In the genomic region with DNA sequence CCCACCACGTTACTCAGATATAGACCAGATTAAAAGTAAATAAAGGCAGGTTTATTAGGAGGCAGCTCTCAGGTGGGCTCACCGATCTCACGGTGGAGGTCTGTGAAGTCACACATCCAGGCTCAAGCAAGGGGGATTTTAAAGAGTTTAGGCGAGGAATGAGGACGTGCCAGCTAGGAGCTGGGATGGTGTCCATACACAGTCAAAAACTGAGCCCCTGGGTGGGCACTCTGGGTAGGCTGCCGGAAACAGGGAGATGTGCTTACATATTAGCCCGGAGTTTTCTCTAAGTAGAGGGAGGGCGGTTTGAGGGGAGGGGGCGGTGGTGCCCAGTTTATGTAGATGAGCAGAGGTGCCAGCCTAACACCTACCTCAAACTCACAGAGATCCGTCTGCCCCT, we compare ENCODE assay signal across 8 mouse cellular contexts. TPM values are rescaled to one million over a fixed set of nuclear protein-coding genes. Genes with fewer than 3 reads are reported as not detected.
DNase-seq lines count a peak whose midpoint lies in the region; ATAC-seq and TF ChIP-seq lines count a peak whose summit lies in the region.

No protein-coding gene starts in this region.

- no peaks in the 10 kb centered on the region for H3K9me3 ChIP-seq in heart, embryonic 13.5 days
- H3K9me3 ChIP-seq in heart, postnatal 0 days (replicated peaks; ENCODE audit: control insufficient read depth, low read length) = no peaks in the 10 kb centered on the region

- TF ChIP-seq POLR2A in bone marrow macrophage, adult 2 months (IDR thresholded peaks at IDR 0.05; ENCODE audit: borderline replicate concordance, low read depth, low read length) = no peak

- H3K79me2 ChIP-seq in macrophage (ENCODE audit: inconsistent target) = peaks cover 47% of the 10 kb centered on the region

- H3K9ac ChIP-seq in heart, embryonic 13.5 days = peak overlapping the region; percentile 96
- peak overlapping the region; percentile 95 for H3K9ac ChIP-seq in heart, postnatal 0 days (replicated peaks; ENCODE audit: low read depth, low read length)

- peak overlapping the region; percentile 86 for H3K4me2 ChIP-seq in heart, embryonic 13.5 days
- peak overlapping the region; percentile 84 for H3K4me2 ChIP-seq in heart, postnatal 0 days (ENCODE audit: low read depth, low read length)

- peaks cover 23% of the 10 kb centered on the region for H3K4me1 ChIP-seq in heart, embryonic 13.5 days
- H3K4me1 ChIP-seq in bone marrow macrophage, adult 2 months (ENCODE audit: control insufficient read depth, insufficient read depth, low read length) = peaks cover 2% of the 10 kb centered on the region; the same call in 1 of the 2 replicates
- peaks cover 7% of the 10 kb centered on the region for H3K4me1 ChIP-seq in heart, postnatal 0 days (ENCODE audit: control insufficient read depth, insufficient read depth)

- WGBS in heart, embryonic 13.5 days = 46% methylated on average over 10 of the region's 10 CpGs
- 52% methylated on average over 10 of the region's 10 CpGs for WGBS in heart, postnatal 0 days
- 50% methylated on average over 10 of the region's 10 CpGs for WGBS in macrophage (ENCODE audit: missing documents)

- peaks cover 5% of the 10 kb centered on the region for H3K27me3 ChIP-seq in heart, embryonic 13.5 days (replicated peaks)
- H3K27me3 ChIP-seq in heart, postnatal 0 days (ENCODE audit: control insufficient read depth, insufficient read depth, low read length) = no peaks in the 10 kb centered on the region

- TF ChIP-seq EP300 in heart, postnatal 0 days (IDR thresholded peaks at IDR 0.05; ENCODE audit: low read depth) = no peak

- DNase-seq in heart, adult 8-10 months (ENCODE audit: low spot score) = no peak
- DNase-seq in heart, postnatal 0 days (ENCODE audit: low spot score) = no peak
- DNase-seq in thymus, postnatal 25 days = no peak
- DNase-seq in urinary bladder, postnatal 10 days (ENCODE audit: low spot score) = no peak

- H3K36me3 ChIP-seq in heart, embryonic 13.5 days = peaks cover 4% of the 10 kb centered on the region; the same call in 1 of the 2 replicates
- H3K36me3 ChIP-seq in heart, postnatal 0 days (replicated peaks; ENCODE audit: control insufficient read depth, insufficient read depth, low read length) = no peaks in the 10 kb centered on the region
- H3K36me3 ChIP-seq in macrophage (ENCODE audit: inconsistent target) = no peaks in the 10 kb centered on the region

- H3K4me3 ChIP-seq in heart, embryonic 13.5 days = peak overlapping the region; percentile 82
- peak overlapping the region; percentile 95 for H3K4me3 ChIP-seq in bone marrow macrophage, adult 2 months (ENCODE audit: insufficient read depth, low read length)
- peak overlapping the region; percentile 96 for H3K4me3 ChIP-seq in heart, postnatal 0 days (ENCODE audit: low read depth, low read length)
- H3K4me3 ChIP-seq in macrophage (ENCODE audit: inconsistent target) = peak overlapping the region; percentile 68

- TF ChIP-seq CTCF in bone marrow macrophage, adult 2 months (IDR thresholded peaks at IDR 0.05; ENCODE audit: low read depth, low read length) = no peak
- TF ChIP-seq CTCF in heart, postnatal 0 days (IDR thresholded peaks at IDR 0.05; ENCODE audit: low read depth) = no peak

- 0 out of 2 replicates have a peak overlapping the region, but pooled peaks have one; percentile 28 for H3K27ac ChIP-seq in heart, embryonic 13.5 days (replicated peaks)
- peak overlapping the region; percentile 91; the same call in 1 of the 2 replicates for H3K27ac ChIP-seq in bone marrow macrophage, adult 2 months (ENCODE audit: insufficient read depth, low read depth, low read length)
- H3K27ac ChIP-seq in heart, postnatal 0 days (ENCODE audit: low read depth) = peak overlapping the region; percentile 93
- H3K27ac ChIP-seq in macrophage = peak overlapping the region; percentile 85

- no peak for ATAC-seq in heart, embryonic 13.5 days (ENCODE audit: extremely low read depth, insufficient number of reproducible peaks, low FRiP score, low TSS enrichment)
- ATAC-seq in heart, postnatal 0 days (ENCODE audit: insufficient read depth, low read depth) = no peak
- no peak for ATAC-seq in megakaryocyte-erythroid progenitor cell, adult 5-6 weeks (replicated peaks; ENCODE audit: low FRiP score, low TSS enrichment, poor library complexity, severe bottlenecking)

RNA-seq across cellular contexts. Expression of a gene that starts 0.8 kb away (rescaled TPM):
- polyA plus RNA-seq in heart, embryonic 13.5 days (2015; fragmentation: Nextera tagmentation; extraction: Ambion mirVana) = 9.9 and 13.9 TPM in 2 replicates
- 10 to 100 TPM; 47.4 to 58.6 (median 48.9) TPM for total RNA-seq in heart, adult 8-10 months (2022)
- polyA plus RNA-seq in bone marrow macrophage, adult 2 months (2012; ENCODE audit: insufficient read depth, insufficient read length, missing spikeins) = 40.0 and 44.3 TPM in 2 replicates
- 32.2 and 34.9 TPM in 2 replicates for total RNA-seq in heart, postnatal 0 days (2014; rRNA removed; ENCODE audit: low replicate concordance)
- 7.2 and 8.0 TPM in 2 replicates for polyA plus RNA-seq in heart, postnatal 0 days (2015; fragmentation: Nextera tagmentation; extraction: Ambion mirVana)
- total RNA-seq in macrophage (2018; cell fraction: chromatin; rRNA removed) = 100 to 1,000 TPM in 14 of 26 experiments, 10 to 100 TPM in 12; 52.0 to 188 (median 101) TPM
- total RNA-seq in macrophage (2018; cell fraction: cytosol; rRNA removed) = 10 to 100 TPM; 15.6 to 81.8 (median 45.7) TPM
- 100 to 1,000 TPM in 11 of 26 experiments, 10 to 100 TPM in 15; 66.7 to 158 (median 93.7) TPM for total RNA-seq in macrophage (2018; cell fraction: nucleus; rRNA removed)
- polyA plus RNA-seq in macrophage (2018) = 22.3 to 44.8 TPM (median 33.3 TPM) in 3 replicates
- 1.8 and 7.6 TPM in 2 replicates for total RNA-seq in megakaryocyte-erythroid progenitor cell, adult 5-6 weeks (2014; fragmentation: Nextera tagmentation)
- total RNA-seq in megakaryocyte-erythroid progenitor cell, adult 5-6 weeks (2017) = 0.19 and 1.5 TPM in 2 replicates

RNA-seq across cellular contexts. Expression of a gene that starts 48.0 kb away (rescaled TPM):
- polyA plus RNA-seq in heart, embryonic 13.5 days (2015; fragmentation: Nextera tagmentation; extraction: Ambion mirVana) = 0.11 TPM in 1 of 2 replicates, not detected in the other
- not detected for total RNA-seq in heart, adult 8-10 months (2022)
- polyA plus RNA-seq in bone marrow macrophage, adult 2 months (2012; ENCODE audit: insufficient read depth, insufficient read length, missing spikeins) = not detected in 2 replicates
- total RNA-seq in heart, postnatal 0 days (2014; rRNA removed; ENCODE audit: low replicate concordance) = not detected in 2 replicates
- 0.14 and 0.25 TPM in 2 replicates for polyA plus RNA-seq in heart, postnatal 0 days (2015; fragmentation: Nextera tagmentation; extraction: Ambion mirVana)
- not detected for total RNA-seq in macrophage (2018; cell fraction: chromatin; rRNA removed)
- total RNA-seq in macrophage (2018; cell fraction: cytosol; rRNA removed) = not detected
- total RNA-seq in macrophage (2018; cell fraction: nucleus; rRNA removed) = not detected
- not detected in 3 replicates for polyA plus RNA-seq in macrophage (2018)
- total RNA-seq in megakaryocyte-erythroid progenitor cell, adult 5-6 weeks (2014; fragmentation: Nextera tagmentation) = not detected in 2 replicates
- not detected in 2 replicates for total RNA-seq in megakaryocyte-erythroid progenitor cell, adult 5-6 weeks (2017)

Comparison
In these comparisons a context has a peak if more than half of its experiments do, and no peak if none do; other contexts are left out.
1. H3K27ac ChIP-seq: peak in every context shown above with its lines; median percentile 93 in heart, postnatal 0 days; 91 in bone marrow macrophage, adult 2 months; 85 in macrophage; 28 in heart, embryonic 13.5 days.